ENCODE assay signal across 8 mouse cellular contexts in the genomic region with DNA sequence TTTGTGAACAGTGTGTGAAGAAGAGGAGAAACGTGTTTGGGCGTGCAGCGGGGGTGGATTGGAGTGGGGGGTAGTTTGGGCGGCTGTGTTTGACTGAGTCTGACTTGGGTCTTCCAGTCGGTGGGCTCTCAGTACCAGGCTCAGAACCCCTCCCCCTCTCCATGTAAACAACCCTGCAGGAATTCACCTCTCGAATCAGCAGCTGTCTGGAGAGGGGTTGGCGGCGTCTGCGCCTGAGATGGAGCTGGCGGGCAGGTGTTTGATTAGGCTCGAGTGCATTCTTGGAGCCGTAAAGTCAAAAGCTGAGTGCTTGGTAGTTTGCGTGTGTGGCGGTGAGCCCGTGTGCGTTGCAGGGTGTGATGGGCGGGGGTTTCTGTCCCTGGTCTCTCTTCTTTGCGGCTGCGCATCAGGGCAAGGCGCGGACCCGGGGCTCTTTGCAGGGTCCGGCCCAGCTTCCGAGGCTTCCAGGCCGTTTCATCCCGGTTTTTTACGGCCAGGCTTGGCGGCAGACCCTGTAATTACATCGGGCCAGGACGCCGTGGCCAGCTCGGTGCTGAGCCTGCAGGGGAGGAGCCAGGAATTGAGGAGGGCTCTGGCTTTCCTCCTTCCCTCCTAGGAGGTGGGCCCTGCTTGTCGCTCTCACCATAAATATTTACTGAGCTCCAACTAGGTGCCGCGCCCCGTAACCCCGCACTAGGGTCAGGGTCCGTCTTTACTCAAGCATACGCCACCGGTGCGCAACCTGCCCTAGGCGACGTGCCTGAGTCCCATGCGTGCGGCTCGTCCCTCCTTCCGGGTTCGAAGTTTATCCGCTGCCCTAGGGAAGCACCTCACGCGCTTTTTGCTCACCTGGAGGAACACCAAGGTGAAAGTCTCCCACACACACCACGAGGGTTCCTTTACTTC. TPM values are rescaled to one million over a fixed set of nuclear protein-coding genes. Genes with fewer than 3 reads are reported as not detected.
DNase-seq lines count a peak whose midpoint lies in the region; ATAC-seq and TF ChIP-seq lines count a peak whose summit lies in the region.

A gene (minus strand): TSS at position 537 of the 906 bp plus-strand sequence.

- WGBS in heart, embryonic 11.5 days (ENCODE audit: insufficient replicate concordance), result under 1% methylated on average over 52 of the region's 52 CpGs
- WGBS in kidney, embryonic 14.5 days, result under 1% methylated on average over 52 of the region's 52 CpGs
- WGBS in lung, adult 2 months, result 1% methylated on average over 52 of the region's 52 CpGs

- TF ChIP-seq CTCF in Patski (IDR thresholded peaks at IDR 0.05), result no peak
- no peak for TF ChIP-seq CTCF in lung, adult 2 months (IDR thresholded peaks at IDR 0.05; ENCODE audit: insufficient read depth, low read length)

- H3K4me3 ChIP-seq in heart, embryonic 11.5 days (ENCODE audit: low read depth, low read length), result peak within 1 kb of the TSS; percentile 67
- peak within 1 kb of the TSS; percentile 51 for H3K4me3 ChIP-seq in kidney, embryonic 14.5 days (ENCODE audit: low read length)
- peak within 1 kb of the TSS; percentile 92 for H3K4me3 ChIP-seq in lung, adult 2 months (replicated peaks; ENCODE audit: extremely low read depth, low read depth, low read length)

- peak within 1 kb of the TSS; percentile 91 for H3K4me2 ChIP-seq in heart, embryonic 11.5 days
- peak within 1 kb of the TSS; percentile 65 for H3K4me2 ChIP-seq in kidney, embryonic 14.5 days (replicated peaks; ENCODE audit: low read depth, low read length)

- CTCF ChIA-PET in Patski (lab: Charles Lee), result interaction anchor here (1.0 to 4.2 kb wide), 11 partner anchors 9 to 50 kb away, joined by 3 to 25 read pairs (median 14); a partner anchor contains a TSS

- ATAC-seq in Patski, result no peak
- ATAC-seq in heart, embryonic 11.5 days (replicated peaks; ENCODE audit: insufficient number of reproducible peaks, low FRiP score, low TSS enrichment), result no peak
- ATAC-seq in kidney, embryonic 14.5 days (ENCODE audit: low FRiP score, low TSS enrichment), result peak; percentile 24; the same call in 1 of the 2 replicates

- in situ Hi-C loops in Patski (cut with MboI; ENCODE audit: low pct_unique_long_range_greater_than_20kb), result loop anchor here (5.0 kb wide), 1 partner anchor 34 kb away; a partner anchor contains a TSS

- no peaks in the 10 kb centered on the region for H3K27me3 ChIP-seq in Patski
- H3K27me3 ChIP-seq in heart, embryonic 11.5 days (ENCODE audit: control insufficient read depth, insufficient read depth, low read length), result peaks cover 3% of the 10 kb centered on the region
- peaks cover 2% of the 10 kb centered on the region for H3K27me3 ChIP-seq in kidney, embryonic 14.5 days (ENCODE audit: control insufficient read depth, insufficient read depth, low read length)

- H3K27ac ChIP-seq in heart, embryonic 11.5 days (ENCODE audit: low read depth, low read length), result peak within 1 kb of the TSS; percentile 78; the same call in 1 of the 2 replicates
- H3K27ac ChIP-seq in kidney, embryonic 14.5 days (ENCODE audit: low read depth, low read length), result peak within 1 kb of the TSS; percentile 89; the same call in 1 of the 2 replicates

- peaks cover 2% of the 10 kb centered on the region; the same call in 1 of the 2 replicates for H3K36me3 ChIP-seq in heart, embryonic 11.5 days (ENCODE audit: control insufficient read depth, insufficient read depth, low read length)
- H3K36me3 ChIP-seq in kidney, embryonic 14.5 days (ENCODE audit: control insufficient read depth, insufficient read depth, low read length), result peaks cover 1% of the 10 kb centered on the region; the same call in 1 of the 2 replicates

- TF ChIP-seq POLR2A in lung, adult 2 months (IDR thresholded peaks at IDR 0.05; ENCODE audit: borderline replicate concordance, extremely low read depth, low read depth, low read length), result peak; percentile 69; the same call in 1 of the 2 replicates

- H3K9ac ChIP-seq in heart, embryonic 11.5 days (ENCODE audit: low read depth, low read length), result peak within 1 kb of the TSS; percentile 77
- peak within 1 kb of the TSS; percentile 78 for H3K9ac ChIP-seq in kidney, embryonic 14.5 days (ENCODE audit: low read depth, low read length)

- DNase-seq in A20 (ENCODE audit: low read depth, low spot score) (peak; percentile 72), Patski (ENCODE audit: low read depth, low spot score) (no peak)
- DNase-seq in embryo, embryonic 10.5 days (ENCODE audit: low spot score), result peak; percentile 66
- DNase-seq in lung, adult 2 months, result peak; percentile 85
- DNase-seq in ovary, adult 18-20 months (ENCODE audit: low spot score), result peak; percentile 53
- no peak for DNase-seq in spleen, adult 12 weeks (ENCODE audit: low spot score)

- POLR2A ChIA-PET in Patski (lab: Charles Lee), result interaction anchor here (0.9 to 4.6 kb wide), 3 partner anchors 35 to 112 kb away, joined by 3 to 39 read pairs (median 5); a partner anchor contains a TSS

- no peaks in the 10 kb centered on the region for H3K9me3 ChIP-seq in heart, embryonic 11.5 days (replicated peaks; ENCODE audit: control insufficient read depth, low read length)
- no peaks in the 10 kb centered on the region for H3K9me3 ChIP-seq in kidney, embryonic 14.5 days (ENCODE audit: control insufficient read depth, low read length)

- peaks cover 26% of the 10 kb centered on the region for H3K4me1 ChIP-seq in heart, embryonic 11.5 days (ENCODE audit: control insufficient read depth, insufficient read depth, low read length)
- peaks cover 44% of the 10 kb centered on the region for H3K4me1 ChIP-seq in kidney, embryonic 14.5 days (ENCODE audit: control insufficient read depth, insufficient read depth, low read length)
- peaks cover 11% of the 10 kb centered on the region for H3K4me1 ChIP-seq in lung, adult 2 months (ENCODE audit: control insufficient read depth, insufficient read depth, low read length)

RNA-seq across cellular contexts. Expression of the gene that starts here (rescaled TPM):
- 97.1 TPM for polyA plus RNA-seq in Patski (2021)
- polyA plus RNA-seq in heart, embryonic 11.5 days (2014; fragmentation: Nextera tagmentation; extraction: Ambion mirVana), result 29.9 and 33.0 TPM in 2 replicates
- 45.4 and 58.8 TPM in 2 replicates for polyA plus RNA-seq in kidney, embryonic 14.5 days (2014; fragmentation: Nextera tagmentation; extraction: Ambion mirVana)
- polyA plus RNA-seq in lung, adult 2 months (2012; rRNA removed), result 132 and 134 TPM in 2 replicates

Comparison
In these comparisons a context has a peak if more than half of its experiments do, and no peak if none do; other contexts are left out.
1. DNase-seq: peak in A20 (single experiment), embryo, embryonic 10.5 days (single experiment), lung, adult 2 months (single experiment) and ovary, adult 18-20 months (single experiment); none in Patski (single experiment) and spleen, adult 12 weeks (single experiment).
2. Peak in every context shown above with its lines, with median percentiles within 50 percentile points of each other: H3K4me3 ChIP-seq.